Mouse (Mus musculus) layer of hippocampus, adult 8-10 months (tissue): Measurements from ENCODE around the gene Grik3. TPM values are rescaled to one million over a fixed set of nuclear protein-coding genes. Genes with fewer than 3 reads are reported as not detected.

ENCODE experiments used
- DNase-seq, 2 experiments: peaks; one replicate each; pipeline ENCODE4 v3.0.0; 2022; ENCODE audit warnings: low spot score in 2 of 2
- total RNA-seq, 4 experiments: library from RNA; stranded (reverse); gene quantifications; 2 replicates each; pipeline ENCODE4 v1.2.4; 2022

Grik3 gene
- total RNA-seq, 4 experiments from 2014 or later = 24.6 to 30.4 (median 26.8) TPM

GRCm38 (mm10) chr4:125543171-125543570 is 52.7 kb downstream of the Grik3 start:
- DNase-seq = no peak

DNA sequence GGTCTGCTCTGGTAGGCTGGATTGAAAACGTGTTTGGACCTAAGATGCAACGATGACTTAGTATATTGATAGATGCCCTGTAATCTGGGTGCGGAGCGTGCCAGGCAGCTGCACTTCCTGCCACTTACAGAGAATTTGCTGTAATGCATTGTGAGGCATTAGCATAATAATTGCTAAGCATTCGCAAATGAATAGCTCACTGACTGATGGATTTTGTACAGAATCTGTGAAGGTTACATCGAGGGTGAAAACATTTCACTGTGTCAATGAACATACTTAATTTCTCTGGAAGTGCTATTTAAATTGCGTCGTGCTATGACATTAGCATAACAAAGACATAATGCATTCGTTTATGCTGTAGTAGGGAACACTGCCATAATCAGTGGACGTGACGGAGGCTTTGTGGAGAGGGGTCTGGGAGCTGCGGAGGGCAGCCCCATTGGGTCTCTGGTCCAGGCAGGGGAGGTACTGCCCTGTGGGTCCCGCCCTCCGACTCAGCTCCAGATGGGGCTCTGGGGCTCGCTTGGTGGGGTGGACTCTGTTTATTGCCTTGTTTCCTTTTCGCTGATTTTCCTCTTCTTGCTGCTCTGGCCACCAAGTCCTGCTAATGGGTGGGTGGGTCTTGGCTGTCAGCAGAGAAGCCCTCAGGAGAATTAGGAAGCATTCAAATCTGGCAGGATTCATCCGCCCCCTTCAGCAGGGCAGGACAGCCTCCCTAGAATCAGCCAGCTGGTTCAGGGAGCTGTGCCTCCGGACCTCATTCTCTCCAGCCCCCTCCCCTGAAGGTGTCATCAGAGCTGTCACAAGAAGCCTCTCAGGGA is 54.7 kb downstream of the Grik3 start:
- DNase-seq = no peak

DNA sequence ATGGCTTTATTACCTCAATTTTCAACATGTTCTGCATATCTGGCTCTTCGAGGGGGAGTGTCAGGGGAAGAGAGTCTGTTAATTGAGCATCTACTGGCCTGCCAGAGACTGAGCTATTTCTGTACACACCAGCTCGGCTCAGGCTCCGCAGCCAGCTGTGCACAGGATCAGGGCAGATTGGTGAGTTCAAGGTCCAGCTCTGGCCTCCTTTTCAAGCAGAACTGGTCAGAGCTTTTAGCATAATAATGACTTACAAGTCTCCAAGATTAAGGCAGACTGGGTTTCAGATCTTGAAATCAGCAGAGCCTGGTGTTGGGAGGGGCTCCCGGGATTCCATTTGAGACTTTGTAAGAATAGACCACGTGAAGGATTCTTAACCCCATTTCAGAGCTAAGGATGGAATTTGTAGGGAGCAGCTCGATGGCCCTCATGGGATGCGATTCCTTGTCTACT is 55.3 kb downstream of the Grik3 start:
- no peak for DNase-seq

DNA sequence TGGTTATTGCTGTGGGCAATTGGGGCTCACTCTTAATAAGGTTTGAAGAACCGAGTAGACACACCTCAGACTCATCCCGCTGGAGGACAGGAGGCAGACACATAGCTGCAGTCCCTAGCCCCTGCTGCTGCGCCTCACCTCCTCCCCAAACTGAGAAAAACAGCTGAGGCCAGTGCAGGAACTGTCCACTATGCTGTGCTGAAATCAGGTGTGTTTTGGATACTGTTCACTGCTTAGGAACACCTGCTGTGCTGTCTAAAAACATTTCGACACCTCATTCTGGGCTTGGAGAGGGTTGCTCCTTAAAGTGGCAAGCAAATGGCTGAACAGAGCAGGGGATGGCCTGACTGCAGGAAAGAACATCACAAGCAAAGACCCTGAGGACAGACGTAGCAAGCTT is 57.7 kb downstream of the Grik3 start:
- no peak for DNase-seq

GRCm38 (mm10) chr4:125553754-125554153 is 63.3 kb downstream of the Grik3 start:
- no peak for DNase-seq

DNA sequence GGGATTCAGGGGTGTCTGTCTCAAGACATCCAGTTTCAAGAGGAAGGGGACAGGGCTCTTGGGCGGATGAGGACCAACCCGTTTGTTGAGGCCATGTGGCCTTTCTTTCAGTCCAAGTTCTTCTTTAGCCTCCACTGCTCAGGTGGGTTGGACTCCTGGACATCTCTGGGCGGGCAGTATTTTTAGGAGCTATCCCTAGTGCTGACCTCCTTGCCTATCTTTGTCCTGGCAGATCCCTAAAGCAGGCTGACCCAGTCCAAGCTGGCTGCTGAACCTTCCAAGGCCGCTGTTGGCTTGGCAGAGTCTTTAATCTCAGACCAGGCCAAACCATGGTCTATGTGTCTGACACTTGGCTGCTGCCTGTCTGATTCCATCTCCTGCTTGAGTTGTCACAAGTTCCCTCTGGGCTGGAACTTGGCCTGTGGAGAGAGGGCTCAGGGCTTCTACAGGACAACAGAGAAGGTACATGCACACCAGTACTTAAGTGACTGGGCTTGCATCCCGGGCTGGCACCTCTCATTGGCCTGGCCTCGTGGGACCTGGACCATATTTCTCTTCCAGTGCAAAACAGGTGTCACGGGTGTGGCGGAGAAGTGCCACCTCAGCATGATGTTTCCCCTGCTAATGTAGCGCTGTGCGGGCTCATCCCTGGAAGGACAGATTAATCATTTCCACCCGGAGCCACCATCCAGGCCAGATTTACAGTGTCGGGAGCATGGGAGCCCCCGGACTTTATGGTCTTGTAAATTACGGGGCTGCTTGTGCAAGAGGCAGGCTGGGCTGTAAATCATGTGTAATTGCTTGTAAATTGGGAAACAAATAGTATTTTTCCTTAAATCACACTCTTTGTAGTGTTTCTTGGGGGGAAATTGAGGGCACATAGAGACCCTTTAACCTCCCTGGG is 66.2 kb downstream of the Grik3 start:
- DNase-seq = no peak

GRCm38 (mm10) chr4:125559564-125559963 is 69.1 kb downstream of the Grik3 start:
- DNase-seq = no peak

DNA sequence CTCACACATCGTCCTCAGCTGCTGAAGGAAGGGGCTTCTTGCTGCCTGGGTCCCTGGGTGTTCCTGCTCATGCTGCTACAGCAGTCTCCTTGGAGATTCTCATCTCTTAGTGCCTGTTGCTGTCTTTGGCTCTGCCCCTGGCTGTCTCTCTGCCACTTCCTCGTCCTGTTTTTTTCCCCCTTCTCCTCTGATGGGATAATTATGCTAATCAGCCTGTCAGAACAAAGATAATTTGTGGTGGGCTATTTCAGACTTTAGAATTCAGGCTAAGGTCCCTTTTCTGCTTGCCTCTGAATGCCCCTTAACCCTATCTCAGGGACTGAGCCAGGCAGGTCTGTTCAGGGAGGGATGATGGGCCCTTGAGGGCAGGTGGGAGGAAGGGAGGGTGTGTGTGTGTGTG is 70.3 kb downstream of the Grik3 start:
- no peak for DNase-seq

- DNase-seq = no peak
Measured at GRCm38 (mm10) chr4:125563579-125563978, 73.1 kb downstream of the Grik3 start.

DNA sequence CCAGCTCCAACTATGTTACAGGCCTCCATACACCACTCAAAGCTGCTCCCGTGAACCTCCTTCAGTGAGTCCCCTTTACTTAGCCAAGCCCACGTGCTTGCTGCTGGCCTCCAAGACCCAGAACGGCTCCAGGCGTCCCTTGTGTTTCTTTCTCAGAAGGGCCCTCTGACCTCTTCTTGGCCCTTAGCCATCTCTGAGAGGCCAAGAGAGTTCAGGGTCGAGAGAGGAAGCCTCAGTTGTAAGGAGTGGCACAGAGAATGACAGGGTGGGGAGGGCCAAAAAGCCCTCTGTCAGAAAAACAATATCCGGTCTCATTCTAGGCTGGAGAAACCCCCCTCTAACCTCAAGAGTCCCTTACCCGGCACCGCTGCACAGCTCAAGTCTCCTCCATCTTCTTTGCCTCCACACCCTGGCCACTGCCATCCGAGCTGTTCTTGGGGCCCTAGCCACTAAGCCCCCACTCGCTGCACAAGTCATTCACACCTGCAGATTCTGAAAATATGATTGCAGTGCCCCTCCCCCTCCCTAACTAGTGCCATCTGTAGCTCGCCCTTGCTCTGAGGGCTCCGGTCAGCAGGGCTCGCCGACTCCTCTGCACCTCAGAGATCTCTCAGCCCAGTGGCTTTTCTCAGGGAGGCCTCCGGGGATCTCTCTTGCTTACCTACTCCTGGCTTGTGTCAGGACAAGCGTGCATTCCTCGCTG is 73.7 kb downstream of the Grik3 start:
- DNase-seq = no peak

GRCm38 (mm10) chr4:125565711-125566439 is 75.4 kb downstream of the Grik3 start:
- DNase-seq = no peak

DNA sequence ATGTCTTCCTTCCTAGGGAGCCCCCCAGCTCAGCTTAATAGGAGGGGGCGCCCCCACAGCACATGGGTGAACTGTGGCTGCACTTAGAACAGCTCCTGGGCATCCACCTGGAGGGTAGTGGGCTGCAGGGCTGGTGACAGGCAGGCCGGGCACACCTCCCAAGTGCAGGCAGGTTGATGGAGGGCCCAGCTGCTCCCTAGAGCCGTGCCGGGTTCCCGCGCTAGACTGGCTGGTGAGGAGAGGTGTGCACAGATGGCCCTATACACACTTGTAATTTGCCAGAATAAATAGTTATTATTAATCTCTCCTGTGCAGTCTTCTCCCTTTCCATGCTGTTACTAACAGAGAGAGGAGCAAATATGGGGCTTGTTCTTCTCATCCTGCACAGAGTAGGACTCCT is 77.7 kb downstream of the Grik3 start:
- DNase-seq = no peak

- no peak for DNase-seq
Measured at GRCm38 (mm10) chr4:125571651-125572311, 81.3 kb downstream of the Grik3 start.

- no peak for DNase-seq
Measured at GRCm38 (mm10) chr4:125572312-125572663, 81.8 kb downstream of the Grik3 start.

- DNase-seq = no peak
Measured at GRCm38 (mm10) chr4:125573000-125573399, 82.5 kb downstream of the Grik3 start.

DNA sequence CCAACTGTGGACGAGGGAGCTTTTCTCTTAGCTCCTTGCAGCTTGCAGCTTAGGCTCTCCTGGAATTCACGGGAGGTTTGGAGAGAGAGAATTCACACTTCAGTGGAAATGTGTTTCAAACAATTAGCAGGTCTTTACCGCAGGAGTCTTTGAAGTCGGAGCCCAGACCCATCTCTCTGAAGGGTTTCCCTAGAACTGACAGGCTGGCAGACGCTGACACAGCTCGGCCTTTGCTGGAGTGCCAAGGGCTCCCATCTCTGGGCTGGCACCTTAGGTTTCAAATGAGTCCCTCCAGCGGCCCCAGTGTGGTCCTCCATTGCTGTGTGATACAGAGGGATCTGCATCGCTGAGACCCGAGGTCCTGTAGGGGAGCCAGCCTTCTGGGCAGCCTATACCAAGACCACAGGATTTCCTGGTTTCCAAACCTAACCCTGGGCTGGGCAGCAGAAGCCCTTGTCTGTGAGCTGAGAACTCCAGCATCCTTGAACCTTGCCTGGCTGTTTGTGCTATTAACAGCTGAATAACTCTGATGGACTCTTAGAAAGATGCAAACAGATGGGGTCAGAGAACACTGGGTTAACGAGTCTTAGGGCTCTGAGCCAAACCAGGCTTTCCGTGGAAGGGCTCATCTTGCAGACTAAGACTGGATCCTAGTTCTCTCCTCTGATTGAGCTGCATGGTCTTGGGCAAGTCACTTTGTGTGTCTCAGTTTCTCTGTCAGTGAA is 83.6 kb downstream of the Grik3 start:
- no peak for DNase-seq

- no peak for DNase-seq
Measured at GRCm38 (mm10) chr4:125580336-125580735, 89.8 kb downstream of the Grik3 start.

GRCm38 (mm10) chr4:125583272-125583671 is 92.8 kb downstream of the Grik3 start:
- no peak for DNase-seq

DNA sequence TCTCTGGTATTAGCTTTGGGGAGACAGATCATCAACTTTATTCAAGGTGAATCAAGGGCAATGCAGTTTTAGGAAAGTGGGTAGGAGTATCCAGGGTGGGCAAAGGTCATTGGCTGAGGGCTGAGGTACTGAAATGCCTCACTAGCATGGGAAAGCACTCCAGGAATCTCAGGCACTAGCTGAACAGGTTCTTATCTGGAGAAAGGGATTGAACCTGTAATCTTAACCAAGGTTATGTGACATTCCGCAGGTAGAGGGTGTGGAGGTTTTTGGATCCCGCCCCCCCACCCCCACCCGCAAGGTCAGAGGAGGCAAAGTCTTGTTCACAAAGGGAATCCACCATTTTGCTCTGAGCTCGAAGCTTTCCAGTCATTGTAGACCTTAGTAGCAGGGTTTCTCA is 93.4 kb downstream of the Grik3 start:
- DNase-seq = no peak

- DNase-seq = no peak
Measured at GRCm38 (mm10) chr4:125584676-125585075, 94.2 kb downstream of the Grik3 start.
